Mouse (Mus musculus): ENCODE data around the gene Cant1. TPM values are rescaled to one million over a fixed set of nuclear protein-coding genes. Genes with fewer than 3 reads are reported as not detected.

Gene Cant1
- polyA plus RNA-seq, 1 experiment from 2014 or later: 19.1 TPM

GRCm38 (mm10) chr11:118428944-118429709, 10.2 kb upstream of the Cant1 start:
- Histone ChIP-seq H3K4me1 (peaks cover 84% of the 10 kb centered on the region), H3K4me3 (peak overlapping the region; percentile 44), H3K9me3 (no peaks in the 10 kb centered on the region), H3K27ac (replicated peaks) (peak overlapping the region; percentile 76), H3K9ac (peak overlapping the region; percentile 64), H3K36me3 (no peaks in the 10 kb centered on the region), H3K27me3 (replicated peaks) (peaks cover 20% of the 10 kb centered on the region), H3K4me2 (peak overlapping the region; percentile 67)
- WGBS: 51% methylated on average over 8 of the region's 8 CpGs
- ATAC-seq (ENCODE audit: extremely low read depth, insufficient number of reproducible peaks, low FRiP score, low TSS enrichment): no peak

DNA sequence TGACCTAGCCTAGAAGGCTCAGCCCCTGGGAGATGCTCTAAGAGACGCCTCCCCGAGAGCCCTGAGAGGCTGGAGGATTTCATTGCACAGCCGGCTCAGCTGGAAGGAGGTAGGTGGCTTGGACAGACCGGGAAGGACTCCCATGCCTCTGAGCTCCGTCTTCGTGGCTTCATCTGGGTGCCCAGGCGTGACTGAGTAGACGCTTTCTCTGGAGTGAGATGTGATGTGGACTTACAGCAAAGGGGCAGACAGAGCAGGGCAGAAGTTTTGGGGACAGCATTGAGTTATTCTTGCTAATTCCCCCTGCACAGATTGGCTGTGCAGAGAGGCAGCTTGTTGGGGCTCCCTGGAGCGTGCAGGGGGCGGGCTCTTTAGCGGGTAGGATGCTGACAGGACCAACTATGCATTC, 9.6 kb upstream of the Cant1 start:
- ATAC-seq (ENCODE audit: extremely low read depth, insufficient number of reproducible peaks, low FRiP score, low TSS enrichment): no peak
- peaks cover 84% of the 10 kb centered on the region for H3K4me1 ChIP-seq
- peak overlapping the region; percentile 76 for H3K27ac ChIP-seq (replicated peaks)
- peak overlapping the region; percentile 67 for H3K4me2 ChIP-seq
- no peaks in the 10 kb centered on the region for H3K36me3 ChIP-seq
- peak overlapping the region; percentile 64 for H3K9ac ChIP-seq
- peak overlapping the region; percentile 44 for H3K4me3 ChIP-seq
- no peaks in the 10 kb centered on the region for H3K9me3 ChIP-seq
- WGBS: 12% methylated on average over 11 of the region's 11 CpGs
- H3K27me3 ChIP-seq (replicated peaks): peaks cover 20% of the 10 kb centered on the region

- peaks cover 20% of the 10 kb centered on the region for H3K27me3 ChIP-seq (replicated peaks)
- H3K4me1 ChIP-seq: peaks cover 85% of the 10 kb centered on the region
- H3K4me2 ChIP-seq: peak within 1 kb of the TSS; percentile 67
- peak within 1 kb of the TSS; percentile 76 for H3K27ac ChIP-seq (replicated peaks)
- H3K9me3 ChIP-seq: no peaks in the 10 kb centered on the region
- WGBS: 2% methylated on average over 8 of the region's 8 CpGs
- ATAC-seq (ENCODE audit: extremely low read depth, insufficient number of reproducible peaks, low FRiP score, low TSS enrichment): no peak
- H3K4me3 ChIP-seq: peak within 1 kb of the TSS; percentile 44
- H3K36me3 ChIP-seq: no peaks in the 10 kb centered on the region
- peak within 1 kb of the TSS; percentile 64 for H3K9ac ChIP-seq
Observed at GRCm38 (mm10) chr11:118427986-118428385, 9.1 kb upstream of the Cant1 start, which contains the start of gene C1qtnf1. Gene C1qtnf1 (plus strand): TSS chr11:118428203.

GRCm38 (mm10) chr11:118427266-118427779, 8.4 kb upstream of the Cant1 start:
- Histone ChIP-seq H3K27me3 (replicated peaks) (peaks cover 27% of the 10 kb centered on the region), H3K27ac (replicated peaks) (peak overlapping the region; percentile 76; the same call in 1 of the 2 replicates), H3K4me3 (peak overlapping the region; percentile 44; the same call in 1 of the 2 replicates), H3K4me1 (peaks cover 83% of the 10 kb centered on the region), H3K4me2 (peak overlapping the region; percentile 67), H3K36me3 (no peaks in the 10 kb centered on the region), H3K9ac (peak overlapping the region; percentile 64; the same call in 1 of the 2 replicates), H3K9me3 (no peaks in the 10 kb centered on the region)
- 37% methylated on average over 3 of the region's 3 CpGs for WGBS
- no peak for ATAC-seq (ENCODE audit: extremely low read depth, insufficient number of reproducible peaks, low FRiP score, low TSS enrichment)

DNA sequence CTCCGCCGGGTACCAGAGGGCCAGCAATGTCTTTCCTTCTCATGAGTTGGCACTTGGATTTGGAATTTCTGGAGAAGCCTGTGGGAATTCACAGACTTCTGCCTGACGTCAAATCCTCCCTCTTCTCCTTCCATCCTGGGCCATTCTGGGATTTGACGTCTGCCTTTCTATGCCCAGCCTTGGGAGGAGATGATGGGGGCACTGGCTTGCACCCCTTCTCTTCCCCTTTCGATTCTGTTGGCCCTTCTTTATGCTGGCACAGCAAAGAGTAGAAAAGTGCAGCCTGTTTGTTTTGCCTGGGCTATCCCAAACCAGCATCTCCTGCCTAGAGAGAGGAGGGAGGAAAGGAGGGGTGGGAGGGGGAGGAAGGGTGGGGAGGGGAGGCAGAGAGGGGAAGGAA, 7.9 kb upstream of the Cant1 start:
- H3K27ac ChIP-seq (replicated peaks): no peak overlapping the region
- no peak overlapping the region for H3K4me2 ChIP-seq
- no peaks in the 10 kb centered on the region for H3K36me3 ChIP-seq
- WGBS: 55% methylated on average over 5 of the region's 5 CpGs
- no peak overlapping the region for H3K4me3 ChIP-seq
- no peak for ATAC-seq (ENCODE audit: extremely low read depth, insufficient number of reproducible peaks, low FRiP score, low TSS enrichment)
- H3K27me3 ChIP-seq (replicated peaks): peaks cover 27% of the 10 kb centered on the region
- no peaks in the 10 kb centered on the region for H3K9me3 ChIP-seq
- H3K9ac ChIP-seq: no peak overlapping the region
- H3K4me1 ChIP-seq: peaks cover 79% of the 10 kb centered on the region

DNA sequence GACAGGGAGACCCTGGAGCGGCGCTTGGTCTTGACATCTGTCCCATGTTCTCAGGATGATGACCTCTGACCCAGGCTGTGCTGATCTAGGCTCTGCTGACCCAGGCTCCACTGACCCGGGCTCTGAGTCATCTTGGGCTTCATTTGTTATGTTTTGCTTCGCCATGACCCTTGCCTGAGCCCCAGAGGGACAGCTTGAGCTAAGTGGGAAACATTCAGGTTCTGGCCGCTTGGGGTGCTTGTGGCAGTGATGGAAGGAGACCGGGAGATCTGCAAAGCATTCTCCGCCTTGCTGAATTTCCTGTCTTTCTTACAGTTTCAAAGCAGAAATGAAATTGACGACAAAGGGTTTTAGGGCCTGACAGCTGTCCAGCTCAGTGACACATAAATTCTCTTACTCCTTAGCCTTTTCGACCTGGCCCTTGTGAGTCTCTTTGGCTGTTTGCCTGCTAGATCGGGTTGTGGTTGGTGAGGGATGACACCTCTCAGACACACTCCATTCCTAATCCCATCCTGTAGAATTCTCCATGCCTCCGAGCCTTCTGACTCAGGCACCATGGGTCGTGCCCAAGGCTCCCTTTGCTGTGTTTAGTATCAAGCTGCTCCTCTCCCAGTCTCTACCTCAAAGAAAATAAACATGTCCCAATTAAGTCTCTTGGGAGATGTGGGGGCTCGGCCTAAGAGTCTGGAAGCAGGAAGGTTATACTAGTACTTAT, 5.9 kb upstream of the Cant1 start:
- WGBS: 43% methylated on average over 13 of the region's 13 CpGs
- Histone ChIP-seq H3K9ac (no peak overlapping the region), H3K4me2 (no peak overlapping the region), H3K27ac (replicated peaks) (no peak overlapping the region), H3K27me3 (replicated peaks) (peaks cover 27% of the 10 kb centered on the region), H3K36me3 (no peaks in the 10 kb centered on the region), H3K4me3 (no peak overlapping the region), H3K4me1 (peaks cover 61% of the 10 kb centered on the region), H3K9me3 (no peaks in the 10 kb centered on the region)
- ATAC-seq (ENCODE audit: extremely low read depth, insufficient number of reproducible peaks, low FRiP score, low TSS enrichment): no peak

DNA sequence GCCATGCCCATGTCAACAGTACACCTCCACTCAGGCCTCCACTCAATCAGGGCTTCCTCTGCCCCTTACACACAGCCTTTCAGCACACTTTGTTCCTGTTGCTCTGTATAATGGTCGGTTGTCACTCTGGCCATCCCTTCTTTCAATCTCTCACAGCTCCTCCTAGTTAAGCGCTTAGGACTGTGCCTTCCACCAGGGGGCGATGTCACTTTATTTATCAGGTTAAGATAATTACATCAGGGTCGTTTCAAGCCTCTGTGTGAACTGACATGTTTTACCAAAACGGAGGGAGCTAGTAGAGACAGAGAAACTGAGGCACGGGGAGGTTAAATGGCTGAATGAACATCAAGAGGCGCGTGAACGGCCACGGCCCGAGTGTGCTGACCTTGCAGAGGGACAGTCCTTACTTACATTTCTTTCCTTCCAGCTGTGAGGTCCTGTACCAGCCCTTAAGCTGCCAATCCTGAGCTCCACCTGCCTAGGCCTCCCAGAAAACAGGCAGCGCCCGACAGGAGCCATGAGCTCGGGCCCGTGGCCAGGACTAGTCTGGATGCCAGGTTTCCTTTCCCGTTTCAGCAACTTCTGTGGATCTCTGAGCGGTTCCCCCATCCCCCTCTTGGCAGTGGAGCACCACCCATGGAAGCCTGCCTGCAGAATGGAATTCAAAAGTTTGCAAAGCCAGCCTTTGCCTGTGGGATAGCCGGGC, 4.5 kb upstream of the Cant1 start:
- Histone ChIP-seq H3K4me2 (peak overlapping the region; percentile 74), H3K9ac (peak overlapping the region; percentile 72), H3K9me3 (no peaks in the 10 kb centered on the region), H3K4me1 (peaks cover 53% of the 10 kb centered on the region), H3K27ac (replicated peaks) (peak overlapping the region; percentile 69), H3K27me3 (replicated peaks) (peaks cover 16% of the 10 kb centered on the region), H3K4me3 (peak overlapping the region; percentile 41), H3K36me3 (no peaks in the 10 kb centered on the region)
- WGBS: 3% methylated on average over 18 of the region's 18 CpGs
- no peak; the same call in 1 of the 2 replicates for ATAC-seq (ENCODE audit: extremely low read depth, insufficient number of reproducible peaks, low FRiP score, low TSS enrichment)

GRCm38 (mm10) chr11:118420261-118420660, 1.4 kb upstream of the Cant1 start:
- H3K4me1 ChIP-seq: peaks cover 49% of the 10 kb centered on the region
- no peak overlapping the region for H3K27ac ChIP-seq (replicated peaks)
- no peaks in the 10 kb centered on the region for H3K9me3 ChIP-seq
- WGBS: 72% methylated on average over 7 of the region's 7 CpGs
- no peak overlapping the region for H3K4me3 ChIP-seq
- H3K9ac ChIP-seq: no peak overlapping the region
- H3K4me2 ChIP-seq: no peak overlapping the region
- H3K27me3 ChIP-seq (replicated peaks): peaks cover 7% of the 10 kb centered on the region; the same call in 1 of the 2 replicates
- ATAC-seq (ENCODE audit: extremely low read depth, insufficient number of reproducible peaks, low FRiP score, low TSS enrichment): no peak
- peaks cover 17% of the 10 kb centered on the region for H3K36me3 ChIP-seq

DNA sequence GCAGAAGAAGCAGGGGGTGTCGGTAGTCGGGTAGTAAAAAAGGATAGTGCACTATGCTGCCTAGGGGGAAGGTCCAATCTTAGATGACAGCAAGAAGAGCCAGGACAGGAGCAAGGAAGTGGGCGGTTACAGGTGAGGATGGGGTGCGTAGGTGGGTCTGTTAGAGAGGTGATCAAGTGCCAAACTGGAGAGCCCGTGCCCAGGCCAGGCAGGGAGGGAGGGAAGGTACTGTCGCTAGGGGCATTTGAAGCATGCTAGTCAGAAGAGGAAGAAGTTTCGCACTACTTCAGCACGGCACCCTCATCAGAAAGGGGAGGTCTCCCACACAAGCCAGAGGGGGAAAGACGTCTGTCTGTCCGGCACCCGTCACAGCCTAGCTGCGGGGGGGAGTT, 448 bp downstream of the Cant1 start:
- peak overlapping the region; percentile 74 for H3K27ac ChIP-seq (replicated peaks)
- peak overlapping the region; percentile 99 for H3K9ac ChIP-seq
- peak overlapping the region; percentile 92 for H3K4me2 ChIP-seq
- no peaks in the 10 kb centered on the region for H3K9me3 ChIP-seq
- H3K4me3 ChIP-seq: peak overlapping the region; percentile 88
- ATAC-seq (ENCODE audit: extremely low read depth, insufficient number of reproducible peaks, low FRiP score, low TSS enrichment): no peak
- H3K36me3 ChIP-seq: peaks cover 35% of the 10 kb centered on the region
- H3K27me3 ChIP-seq (replicated peaks): peaks cover 7% of the 10 kb centered on the region; the same call in 1 of the 2 replicates
- WGBS: 4% methylated on average over 12 of the region's 12 CpGs
- H3K4me1 ChIP-seq: peaks cover 33% of the 10 kb centered on the region

- Histone ChIP-seq H3K4me3 (no peak overlapping the region), H3K27ac (replicated peaks) (no peak overlapping the region), H3K27me3 (replicated peaks) (peaks cover 2% of the 10 kb centered on the region; the same call in 1 of the 2 replicates), H3K9me3 (no peaks in the 10 kb centered on the region), H3K36me3 (peaks cover 41% of the 10 kb centered on the region), H3K4me2 (peak overlapping the region; percentile 92), H3K9ac (peak overlapping the region; percentile 99; the same call in 1 of the 2 replicates), H3K4me1 (peaks cover 26% of the 10 kb centered on the region)
- no peak for ATAC-seq (ENCODE audit: extremely low read depth, insufficient number of reproducible peaks, low FRiP score, low TSS enrichment)
- 88% methylated on average over 9 of the region's 9 CpGs for WGBS
Observed at GRCm38 (mm10) chr11:118417496-118417895, 1.4 kb downstream of the Cant1 start.

GRCm38 (mm10) chr11:118416046-118416445, 2.8 kb downstream of the Cant1 start:
- Histone ChIP-seq H3K27ac (replicated peaks) (no peak overlapping the region), H3K4me1 (peaks cover 26% of the 10 kb centered on the region), H3K27me3 (replicated peaks) (no peaks in the 10 kb centered on the region), H3K4me3 (no peak overlapping the region), H3K9ac (no peak overlapping the region), H3K4me2 (no peak overlapping the region), H3K36me3 (peaks cover 47% of the 10 kb centered on the region), H3K9me3 (no peaks in the 10 kb centered on the region)
- 84% methylated on average over 7 of the region's 7 CpGs for WGBS
- no peak for ATAC-seq (ENCODE audit: extremely low read depth, insufficient number of reproducible peaks, low FRiP score, low TSS enrichment)
